Mouse (Mus musculus): ENCODE measurements around the gene Secisbp2.
"Not testable (repeated sequence)": the region's sequence is repeated elsewhere in the genome, so short reads cannot be mapped to it uniquely, and the experiment has no call there.

Secisbp2 gene

GRCm38 (mm10) chr13:51644829-51645789 is 6.4 kb upstream of the Secisbp2 start, which contains the start of gene Cks2:
Gene Cks2 (plus strand): TSS chr13:51645232.
- DNase-seq: peak; percentile 98

GRCm38 (mm10) chr13:51645872-51646271 is 5.6 kb upstream of the Secisbp2 start:
- peak; percentile 31 for DNase-seq

- no peak for DNase-seq
These were observed 5.0 kb upstream of the Secisbp2 start for GRCm38 (mm10) chr13:51646362-51647027.

- DNase-seq: no peak
These were observed 3.7 kb upstream of the Secisbp2 start for GRCm38 (mm10) chr13:51647770-51648169.

GRCm38 (mm10) chr13:51648237-51648636 is 3.3 kb upstream of the Secisbp2 start:
- DNase-seq: no peak

GRCm38 (mm10) chr13:51649740-51650139 is 1.8 kb upstream of the Secisbp2 start:
- DNase-seq: no peak

GRCm38 (mm10) chr13:51653159-51653558 is 1.7 kb downstream of the Secisbp2 start:
- DNase-seq: peak; percentile 26

- no peak for DNase-seq
These were observed 2.5 kb downstream of the Secisbp2 start for GRCm38 (mm10) chr13:51653961-51654360.

- no peak for DNase-seq
These were observed 5.2 kb downstream of the Secisbp2 start for GRCm38 (mm10) chr13:51656516-51657235.

GRCm38 (mm10) chr13:51658094-51658493 is 6.6 kb downstream of the Secisbp2 start:
- DNase-seq: no peak

GRCm38 (mm10) chr13:51659573-51659972 is 8.1 kb downstream of the Secisbp2 start:
- no peak for DNase-seq

GRCm38 (mm10) chr13:51663561-51663960 is 12.1 kb downstream of the Secisbp2 start:
- no peak for DNase-seq

GRCm38 (mm10) chr13:51668195-51668594 is 16.7 kb downstream of the Secisbp2 start:
- DNase-seq: not testable (repeated sequence)

- DNase-seq: no peak
These were observed 25.1 kb downstream of the Secisbp2 start for GRCm38 (mm10) chr13:51676641-51677040.

GRCm38 (mm10) chr13:51677041-51677440 is 25.5 kb downstream of the Secisbp2 start:
- DNase-seq: no peak

- no peak for DNase-seq
These were observed 26.2 kb downstream of the Secisbp2 start for GRCm38 (mm10) chr13:51677630-51678185.

GRCm38 (mm10) chr13:51678687-51679086 is 27.2 kb downstream of the Secisbp2 start:
- DNase-seq: no peak

- DNase-seq: no peak
These were observed 27.8 kb downstream of the Secisbp2 start for GRCm38 (mm10) chr13:51679332-51679731.

- DNase-seq: no peak
These were observed 29.6 kb downstream of the Secisbp2 start for GRCm38 (mm10) chr13:51681076-51681475.

GRCm38 (mm10) chr13:51681634-51682033 is 30.1 kb downstream of the Secisbp2 start:
- DNase-seq: no peak

GRCm38 (mm10) chr13:51685290-51685966 is 33.9 kb downstream of the Secisbp2 start:
- DNase-seq: peak; percentile 28

- no peak for DNase-seq
These were observed 35.5 kb downstream of the Secisbp2 start for GRCm38 (mm10) chr13:51686966-51687365.

All from kidney, postnatal 10 days (tissue).